Mouse (Mus musculus) heart, adult 2 months (tissue): ENCODE measurements around the gene Macrod2. TPM values are rescaled to one million over a fixed set of nuclear protein-coding genes. Genes with fewer than 3 reads are reported as not detected.

Experiments
- DNase-seq, 2 experiments: peaks; one replicate each; pipeline ENCODE4 v3.0.0; 2021
- H3K27ac ChIP-seq: fragments of 200-600 bp; 2 replicates; pipeline ENCODE4 v1.8.1; 2022
- H3K27me3 ChIP-seq: fragments of 200-500 bp; 2 replicates; pipeline ENCODE4 v1.6.1; 2012; ENCODE audit warnings: mild to moderate bottlenecking, low read length, inconsistent platforms, mixed read lengths; ENCODE audit not compliant: control insufficient read depth, insufficient read depth
- H3K36me3 ChIP-seq: fragments of 200-500 bp; 2 replicates; pipeline ENCODE4 v1.6.1; 2012; ENCODE audit warnings: low read length, inconsistent platforms; ENCODE audit not compliant: control insufficient read depth, insufficient read depth
- H3K4me1 ChIP-seq: fragments of 200-500 bp; 2 replicates; pipeline ENCODE4 v1.6.1; 2011; ENCODE audit warnings: low read length; ENCODE audit not compliant: control insufficient read depth, insufficient read depth
- H3K4me3 ChIP-seq: fragments of 200-600 bp; 2 replicates; pipeline ENCODE4 v1.8.1; 2022
- H3K79me2 ChIP-seq: fragments of 200-500 bp; replicated peaks from 2 replicates; pipeline ENCODE4 v1.6.1; 2012; ENCODE audit warnings: mild to moderate bottlenecking, inconsistent platforms, low read length, moderate library complexity, mixed read lengths; ENCODE audit not compliant: control insufficient read depth, insufficient read depth
- H3K9ac ChIP-seq: fragments of 200-500 bp; 2 replicates; pipeline ENCODE4 v1.6.1; 2012; ENCODE audit warnings: low read depth, mild to moderate bottlenecking, control low read depth, inconsistent platforms, low read length, mixed read lengths
- CTCF ChIP-seq: fragments of 200-600 bp; IDR thresholded peaks from 2 replicates; pipeline ENCODE4 v1.8.1; 2022; ENCODE audit warnings: antibody characterized with exemption, mild to moderate bottlenecking, moderate library complexity
- EP300 ChIP-seq: fragments of 200-500 bp; IDR thresholded peaks from 2 replicates; pipeline ENCODE4 v1.6.1; 2011; ENCODE audit warnings: low read depth, low read length, control low read depth; ENCODE audit not compliant: insufficient read depth
- POLR2A ChIP-seq: fragments of 200-500 bp; IDR thresholded peaks from 2 replicates; pipeline ENCODE4 v1.6.1; 2011; ENCODE audit warnings: mild to moderate bottlenecking, low read depth, low read length, control low read depth; ENCODE audit not compliant: insufficient read depth
- WGBS: fragments of 180-500 bp; shearing (Covaris S2); methylation state at CpG from one replicate; pipeline ENCODE4 v1.1.7; 2018; 5-methylcytosine and 5-hydroxymethylcytosine counted together
- intact Hi-C: fragments of 180-260 bp; cut with DNase I; formaldehyde crosslinking; loops from one replicate; pipeline ENCODE4 v1.15.1; 2025
- polyA plus RNA-seq: library from polyadenylated mRNA; depleted of rRNA; stranded (reverse); fragments of >200 nt; gene quantifications from 2 replicates; pipeline ENCODE4 v1.2.3, GENCODE M21; 2012
- total RNA-seq, 2 experiments: library from RNA; stranded (reverse); gene quantifications; 2 replicates each; pipeline ENCODE4 v1.2.3; 2021

Macrod2 gene
- total and polyA plus RNA-seq, 3 experiments = 2.3 to 9.7 (median 8.5) TPM

DNA sequence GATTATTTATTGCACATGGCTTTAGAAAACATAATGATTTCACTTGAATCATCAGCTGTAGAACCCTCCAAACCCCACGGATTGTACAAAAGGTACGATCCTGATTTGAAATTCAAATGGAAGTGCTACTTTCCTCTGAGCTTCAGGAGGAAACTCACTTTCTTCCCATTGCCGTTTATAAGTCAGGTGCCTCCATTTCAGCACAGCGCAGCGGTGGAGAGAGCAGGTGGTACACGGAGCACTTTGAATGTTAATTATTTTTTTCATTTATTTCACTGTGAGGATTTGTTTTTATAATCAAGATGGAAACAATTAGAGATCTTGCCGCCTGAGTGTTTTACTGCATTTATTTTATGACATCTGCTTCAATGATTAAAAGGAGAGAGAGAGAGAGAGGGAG, 1934.7 kb downstream of the Macrod2 start:
- H3K27ac ChIP-seq = no peak overlapping the region
- 75% methylated on average over 7 of the region's 7 CpGs for WGBS
- H3K36me3 ChIP-seq = no peaks in the 10 kb centered on the region
- no peaks in the 10 kb centered on the region for H3K79me2 ChIP-seq
- no peak overlapping the region for H3K9ac ChIP-seq
- no peak for DNase-seq
- H3K4me1 ChIP-seq = no peaks in the 10 kb centered on the region
- no peak overlapping the region for H3K4me3 ChIP-seq
- no peaks in the 10 kb centered on the region for H3K27me3 ChIP-seq
- TF ChIP-seq CTCF = no peak
- no peak for TF ChIP-seq EP300
- no peak for TF ChIP-seq POLR2A
- intact Hi-C loops = no loop called here

- H3K27ac ChIP-seq = no peak overlapping the region
- 23% methylated on average over 7 of the region's 7 CpGs for WGBS
- no peak for TF ChIP-seq CTCF
- TF ChIP-seq EP300 = no peak
- no peak for TF ChIP-seq POLR2A
- intact Hi-C loops = no loop called here
- H3K9ac ChIP-seq = no peak overlapping the region
- H3K79me2 ChIP-seq = no peaks in the 10 kb centered on the region
- DNase-seq = no peak
- no peaks in the 10 kb centered on the region for H3K27me3 ChIP-seq
- no peaks in the 10 kb centered on the region for H3K36me3 ChIP-seq
- H3K4me3 ChIP-seq = no peak overlapping the region
- no peaks in the 10 kb centered on the region for H3K4me1 ChIP-seq
Observed at GRCm38 (mm10) chr2:142334441-142335102, 1939.5 kb downstream of the Macrod2 start.

- no peak for DNase-seq
- H3K9ac ChIP-seq = no peak overlapping the region
- no peak overlapping the region for H3K4me3 ChIP-seq
- no peak for TF ChIP-seq CTCF
- no peak for TF ChIP-seq POLR2A
- TF ChIP-seq EP300 = no peak
- H3K27ac ChIP-seq = no peak overlapping the region
- 64% methylated on average over 10 of the region's 10 CpGs for WGBS
- intact Hi-C loops = no loop called here
- no peaks in the 10 kb centered on the region for H3K27me3 ChIP-seq
- no peaks in the 10 kb centered on the region for H3K4me1 ChIP-seq
- H3K36me3 ChIP-seq = no peaks in the 10 kb centered on the region
- H3K79me2 ChIP-seq = no peaks in the 10 kb centered on the region
Observed at GRCm38 (mm10) chr2:142335103-142335999, 1940.2 kb downstream of the Macrod2 start.

DNA sequence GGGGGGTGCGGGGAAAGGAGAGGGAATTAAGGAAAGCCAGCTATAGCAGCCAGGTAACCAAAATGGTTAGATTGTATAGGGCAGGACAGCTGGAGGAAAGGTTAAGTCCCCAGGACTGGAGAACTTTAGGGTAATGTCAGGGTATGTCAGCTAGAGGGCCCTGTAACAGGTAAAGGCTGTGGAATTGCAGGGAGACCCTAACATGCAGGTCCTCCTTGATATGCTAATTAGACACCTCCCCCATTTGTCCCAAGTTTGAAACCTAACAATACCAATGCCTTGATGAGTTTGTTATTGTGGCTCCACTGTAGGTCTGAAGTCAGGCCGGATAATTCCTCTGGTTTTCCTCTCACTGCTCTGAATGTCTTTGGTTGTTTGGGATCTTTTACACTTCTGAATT, 1948.9 kb downstream of the Macrod2 start:
- no peak for DNase-seq
- 49% methylated on average over 1 of the region's 2 CpGs for WGBS
- no peak for TF ChIP-seq EP300
- no peak for TF ChIP-seq CTCF
- TF ChIP-seq POLR2A = no peak
- H3K27me3 ChIP-seq = no peaks in the 10 kb centered on the region
- no peaks in the 10 kb centered on the region for H3K79me2 ChIP-seq
- no peak overlapping the region for H3K4me3 ChIP-seq
- intact Hi-C loops = no loop called here
- no peaks in the 10 kb centered on the region for H3K36me3 ChIP-seq
- H3K27ac ChIP-seq = no peak overlapping the region
- H3K4me1 ChIP-seq = no peaks in the 10 kb centered on the region
- H3K9ac ChIP-seq = no peak overlapping the region

DNA sequence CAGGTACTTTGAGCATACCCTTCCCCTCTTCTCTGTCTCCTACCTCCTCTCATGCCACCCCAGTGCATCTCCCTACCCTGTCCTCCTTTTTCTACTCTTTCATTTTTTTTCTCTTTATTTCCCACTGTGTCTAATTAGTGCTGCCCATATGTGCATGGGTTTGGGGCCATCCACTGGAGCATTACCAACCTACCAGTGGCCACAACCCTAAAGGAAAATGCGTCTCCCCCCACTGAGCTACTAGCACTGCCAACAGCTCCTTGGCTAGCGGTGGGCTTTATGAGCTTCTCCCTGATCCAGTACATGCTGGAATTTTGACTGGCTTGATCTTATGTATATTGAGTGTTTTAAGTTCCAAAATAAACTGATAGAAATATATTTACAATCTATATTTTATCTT, 1949.6 kb downstream of the Macrod2 start:
- H3K36me3 ChIP-seq = no peaks in the 10 kb centered on the region
- H3K79me2 ChIP-seq = no peaks in the 10 kb centered on the region
- H3K9ac ChIP-seq = no peak overlapping the region
- TF ChIP-seq EP300 (no peak), POLR2A (no peak), CTCF (no peak)
- 90% methylated on average over 2 of the region's 2 CpGs for WGBS
- H3K27me3 ChIP-seq = no peaks in the 10 kb centered on the region
- no peak overlapping the region for H3K27ac ChIP-seq
- DNase-seq = no peak
- no peaks in the 10 kb centered on the region for H3K4me1 ChIP-seq
- intact Hi-C loops = no loop called here
- H3K4me3 ChIP-seq = no peak overlapping the region

DNA sequence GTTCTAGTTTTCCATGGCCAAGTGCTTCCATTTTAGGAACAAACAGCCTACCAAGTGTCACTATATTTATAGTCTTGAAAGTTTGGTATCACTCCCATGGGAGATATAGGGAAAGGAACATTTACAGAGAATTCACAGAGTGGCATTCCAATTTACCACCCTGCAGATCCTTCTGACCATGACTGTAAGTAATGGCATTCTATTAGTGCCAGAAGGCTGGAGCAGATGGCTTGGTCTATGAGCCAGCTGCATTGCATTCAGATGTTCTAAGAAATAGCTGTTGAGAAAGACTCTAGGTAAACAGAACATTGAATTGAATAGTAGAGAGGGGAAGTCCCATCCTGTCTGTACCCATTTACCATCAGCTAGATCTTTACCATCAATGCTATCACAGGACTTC, 1954.7 kb downstream of the Macrod2 start:
- Histone ChIP-seq H3K79me2 (no peaks in the 10 kb centered on the region), H3K36me3 (no peaks in the 10 kb centered on the region), H3K27me3 (no peaks in the 10 kb centered on the region), H3K4me3 (no peak overlapping the region), H3K27ac (no peak overlapping the region), H3K9ac (no peak overlapping the region), H3K4me1 (no peaks in the 10 kb centered on the region)
- no peak for DNase-seq
- intact Hi-C loops = no loop called here
- TF ChIP-seq POLR2A (no peak), CTCF (no peak), EP300 (no peak)
